Mouse (Mus musculus) forebrain, embryonic 11.5 days (tissue): Measurements from ENCODE around the gene Clstn1. TPM values are rescaled to one million over a fixed set of nuclear protein-coding genes. Genes with fewer than 3 reads are reported as not detected.
A peak's percentile ranks its signal among the peaks of the same experiment; 100 is the strongest.

Experiments used
- ATAC-seq: fragments of 200-750 bp; cut with Nextera tagmentation; replicated peaks from 2 replicates; pipeline ENCODE4 v1.8.0; 2017; ENCODE audit warnings: moderate TSS enrichment; ENCODE audit not compliant: low FRiP score
- DNase-seq: peaks from one replicate; pipeline ENCODE4 v3.0.0-alpha.2; 2017; ENCODE audit warnings: low spot score
- H3K27ac ChIP-seq: fragments of 300-500 bp; sonication (generic); 2 replicates; pipeline ENCODE4 v1.5.1; 2014; ENCODE audit warnings: low read depth, low read length
- H3K27me3 ChIP-seq: fragments of 300-500 bp; sonication (generic); 2 replicates; pipeline ENCODE4 v1.6.1; 2014; ENCODE audit warnings: mild to moderate bottlenecking, low read length, mixed read lengths; ENCODE audit not compliant: control insufficient read depth, insufficient read depth
- H3K36me3 ChIP-seq: fragments of 300-500 bp; sonication (generic); 2 replicates; pipeline ENCODE4 v1.6.1; 2014; ENCODE audit warnings: mild to moderate bottlenecking, low read length, moderate library complexity, mixed read lengths; ENCODE audit not compliant: control insufficient read depth, insufficient read depth
- H3K4me1 ChIP-seq: fragments of 300-500 bp; sonication (generic); replicated peaks from 2 replicates; pipeline ENCODE4 v1.6.1; 2014; ENCODE audit warnings: low read length, mixed read lengths; ENCODE audit not compliant: control insufficient read depth, insufficient read depth
- H3K4me2 ChIP-seq: fragments of 300-500 bp; sonication (generic); 2 replicates; pipeline ENCODE4 v1.6.1; 2014; ENCODE audit warnings: low read depth, mild to moderate bottlenecking, low read length, moderate library complexity, mixed read lengths; ENCODE audit not compliant: severe bottlenecking
- H3K4me3 ChIP-seq: fragments of 300-500 bp; sonication (generic); 2 replicates; pipeline ENCODE4 v1.5.1; 2014; ENCODE audit warnings: low read depth, low read length
- H3K9ac ChIP-seq: fragments of 300-500 bp; sonication (generic); 2 replicates; pipeline ENCODE4 v1.6.1; 2014; ENCODE audit warnings: low read length
- H3K9me3 ChIP-seq: fragments of 300-500 bp; sonication (generic); 2 replicates; pipeline ENCODE4 v1.6.1; 2016; ENCODE audit warnings: low read length, mixed read lengths; ENCODE audit not compliant: control insufficient read depth
- WGBS: fragments of 180-500 bp; shearing (Covaris S2); extraction: QIAGEN DNeasy Blood & Tissue Kit; methylation state at CpG from one replicate; pipeline ENCODE4 v1.1.7; 2014; 5-methylcytosine and 5-hydroxymethylcytosine counted together
- polyA plus RNA-seq: library from polyadenylated mRNA; unstranded; fragments of >200 nt; fragmentation: Nextera tagmentation; extraction: Ambion mirVana; gene quantifications from 2 replicates; pipeline ENCODE4 v1.2.1, GENCODE M21; 2014

The Clstn1 gene
- polyA plus RNA-seq, 1 experiment from 2014 or later: 48.1 TPM

GRCm38 (mm10) chr4:149561986-149562904 lies 24.0 kb upstream of the Clstn1 start:
- Histone ChIP-seq H3K27ac (peak overlapping the region; percentile 8), H3K36me3 (no peaks in the 10 kb centered on the region), H3K4me1 (peaks cover 12% of the 10 kb centered on the region), H3K9ac (0 out of 2 replicates have a peak overlapping the region, but pooled peaks have one; percentile 17), H3K27me3 (no peaks in the 10 kb centered on the region), H3K4me3 (no peak overlapping the region), H3K9me3 (no peaks in the 10 kb centered on the region; the same call in 1 of the 2 replicates), H3K4me2 (no peak overlapping the region)
- WGBS: 71% methylated on average over 21 of the region's 21 CpGs
- peak; percentile 47 for ATAC-seq
- no peak for DNase-seq

- H3K9me3 ChIP-seq: no peaks in the 10 kb centered on the region; the same call in 1 of the 2 replicates
- ATAC-seq (peak; percentile 34; the same call in 1 of the 2 replicates), DNase-seq (no peak)
- no peak overlapping the region for H3K4me3 ChIP-seq
- peak overlapping the region; percentile 8; the same call in 1 of the 2 replicates for H3K27ac ChIP-seq
- 36% methylated on average over 7 of the region's 7 CpGs for WGBS
- no peak overlapping the region for H3K9ac ChIP-seq
- H3K36me3 ChIP-seq: no peaks in the 10 kb centered on the region
- H3K27me3 ChIP-seq: no peaks in the 10 kb centered on the region
- no peak overlapping the region for H3K4me2 ChIP-seq
- peaks cover 18% of the 10 kb centered on the region for H3K4me1 ChIP-seq
Observed at GRCm38 (mm10) chr4:149562905-149563347, 23.3 kb upstream of the Clstn1 start.

DNA sequence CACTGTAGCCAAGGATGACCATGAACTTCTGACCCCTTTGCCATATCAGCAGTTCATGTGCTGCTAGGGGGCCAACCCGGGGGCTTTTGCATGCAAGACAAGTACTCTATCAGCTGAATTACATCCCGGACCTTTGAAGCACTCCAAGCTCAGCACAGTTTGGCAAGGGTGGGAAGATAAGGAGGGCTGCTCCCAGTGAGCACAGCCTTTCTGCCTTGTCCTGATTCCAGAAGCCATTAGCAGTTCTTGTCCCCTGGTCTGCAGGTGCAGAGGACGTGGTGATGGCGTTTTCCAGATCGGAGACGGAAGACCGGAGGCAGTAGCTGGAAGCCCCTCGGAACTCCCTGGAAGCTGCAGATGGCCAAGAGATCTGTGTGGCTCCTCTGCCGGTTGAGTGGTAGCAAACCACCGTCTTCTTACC lies 22.3 kb upstream of the Clstn1 start:
- no peak overlapping the region for H3K27ac ChIP-seq
- H3K4me2 ChIP-seq: no peak overlapping the region
- WGBS: 93% methylated on average over 10 of the region's 10 CpGs

GRCm38 (mm10) chr4:149564452-149565407 lies 21.5 kb upstream of the Clstn1 start:
- Histone ChIP-seq H3K36me3 (no peaks in the 10 kb centered on the region), H3K9ac (no peak overlapping the region), H3K4me2 (no peak overlapping the region), H3K4me3 (no peak overlapping the region), H3K4me1 (peaks cover 18% of the 10 kb centered on the region), H3K27ac (peak overlapping the region; percentile 39; the same call in 1 of the 2 replicates), H3K27me3 (no peaks in the 10 kb centered on the region), H3K9me3 (no peaks in the 10 kb centered on the region; the same call in 1 of the 2 replicates)
- peak; percentile 43; the same call in 1 of the 2 replicates for ATAC-seq
- 72% methylated on average over 20 of the region's 20 CpGs for WGBS
- DNase-seq: peak; percentile 78

More for the DNA sequence above, 22.3 kb upstream of the Clstn1 start:
- Histone ChIP-seq H3K9me3 (no peaks in the 10 kb centered on the region; the same call in 1 of the 2 replicates), H3K4me1 (peaks cover 18% of the 10 kb centered on the region), H3K27me3 (no peaks in the 10 kb centered on the region), H3K9ac (no peak overlapping the region), H3K36me3 (no peaks in the 10 kb centered on the region), H3K4me3 (no peak overlapping the region)
- ATAC-seq: no peak
- DNase-seq: no peak

GRCm38 (mm10) chr4:149567432-149568026 lies 18.7 kb upstream of the Clstn1 start:
- DNase-seq (peak; percentile 54), ATAC-seq (no peak)
- Histone ChIP-seq H3K9me3 (no peaks in the 10 kb centered on the region), H3K9ac (no peak overlapping the region; the same call in 1 of the 2 replicates), H3K36me3 (no peaks in the 10 kb centered on the region), H3K27ac (no peak overlapping the region; the same call in 1 of the 2 replicates), H3K4me3 (no peak overlapping the region), H3K27me3 (no peaks in the 10 kb centered on the region), H3K4me2 (no peak overlapping the region), H3K4me1 (peaks cover 15% of the 10 kb centered on the region)
- 8% methylated on average over 8 of the region's 8 CpGs for WGBS

GRCm38 (mm10) chr4:149568622-149569021 lies 17.6 kb upstream of the Clstn1 start:
- Histone ChIP-seq H3K36me3 (no peaks in the 10 kb centered on the region), H3K4me1 (peaks cover 10% of the 10 kb centered on the region; the same call in 1 of the 2 replicates)

DNA sequence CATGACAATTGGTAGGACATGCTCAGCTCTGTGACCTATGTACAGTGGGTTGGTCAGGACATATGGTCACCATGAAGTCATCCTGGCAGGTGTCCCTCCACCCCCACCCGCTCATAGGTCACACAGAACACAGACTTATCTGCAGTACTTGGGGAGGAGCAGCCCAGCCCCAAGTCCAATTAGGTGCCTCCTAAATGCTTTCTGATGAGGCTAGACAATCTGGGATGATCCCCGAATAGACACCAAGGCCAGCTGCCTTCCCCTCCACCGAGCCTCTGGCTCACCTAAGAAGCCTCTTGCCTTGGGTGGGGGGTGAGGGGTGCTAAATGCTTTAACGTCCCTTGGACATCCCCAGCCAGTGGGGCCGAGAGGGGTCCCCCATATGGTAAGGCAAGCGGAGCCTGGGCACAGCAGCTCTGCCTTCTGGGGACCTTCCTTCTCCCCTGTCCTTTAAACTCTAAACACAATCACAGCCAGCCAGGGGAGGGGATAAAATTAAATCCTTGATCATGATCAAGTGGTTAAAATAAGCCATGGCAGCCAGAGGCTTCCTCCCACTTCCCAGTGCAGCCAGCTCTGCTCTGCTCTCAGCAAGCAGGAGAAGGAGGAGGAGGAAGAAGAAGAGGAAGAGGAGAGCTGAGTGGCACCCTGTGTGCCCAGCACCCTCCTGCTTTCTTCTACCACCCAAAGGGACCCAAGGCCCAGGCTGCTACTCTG lies 16.3 kb upstream of the Clstn1 start:
- H3K9ac ChIP-seq: no peak overlapping the region
- DNase-seq (peak; percentile 45), ATAC-seq (no peak)
- H3K36me3 ChIP-seq: no peaks in the 10 kb centered on the region
- no peaks in the 10 kb centered on the region for H3K9me3 ChIP-seq
- H3K4me1 ChIP-seq: peaks cover 9% of the 10 kb centered on the region; the same call in 1 of the 2 replicates
- H3K4me3 ChIP-seq: no peak overlapping the region
- no peaks in the 10 kb centered on the region for H3K27me3 ChIP-seq
- 86% methylated on average over 6 of the region's 6 CpGs for WGBS
- no peak overlapping the region for H3K27ac ChIP-seq
- no peak overlapping the region for H3K4me2 ChIP-seq

More at GRCm38 (mm10) chr4:149568622-149569021, 17.6 kb upstream of the Clstn1 start:
- no peak for ATAC-seq
- Histone ChIP-seq H3K27ac (no peak overlapping the region), H3K4me3 (no peak overlapping the region), H3K4me2 (no peak overlapping the region), H3K27me3 (no peaks in the 10 kb centered on the region), H3K9me3 (no peaks in the 10 kb centered on the region), H3K9ac (no peak overlapping the region)
- 71% methylated on average over 6 of the region's 6 CpGs for WGBS
- DNase-seq: peak; percentile 42
